Mouse (Mus musculus) hindbrain, embryonic 11.5 days (tissue): ENCODE measurements at regions not wholly inside any gene's neighbourhood (a gene's known extent, or its start where the extent isn't known, plus 50 kb on each side); places are given as distances from the start of the nearest gene placed in this dataset.
"Not testable (repeated sequence)": the region's sequence is repeated elsewhere in the genome, so short reads cannot be mapped to it uniquely, and the experiment has no call there.

Experiments
- ATAC-seq: fragments of 200-750 bp; cut with Nextera tagmentation; 2 replicates; pipeline ENCODE4 v1.8.0; 2017; ENCODE audit warnings: mild to moderate bottlenecking, moderate TSS enrichment, moderate library complexity; ENCODE audit not compliant: low FRiP score
- DNase-seq: peaks from one replicate; pipeline ENCODE4 v3.0.0-alpha.2; 2015; ENCODE audit warnings: low spot score
- H3K27ac ChIP-seq: fragments of 300-500 bp; sonication (generic); 2 replicates; pipeline ENCODE4 v1.5.1; 2014; ENCODE audit warnings: mild to moderate bottlenecking, low read depth, low read length
- H3K27me3 ChIP-seq: fragments of 300-500 bp; sonication (generic); 2 replicates; pipeline ENCODE4 v1.6.1; 2014; ENCODE audit warnings: mild to moderate bottlenecking, low read length, moderate library complexity, mixed read lengths; ENCODE audit not compliant: control insufficient read depth, insufficient read depth
- H3K36me3 ChIP-seq: fragments of 300-500 bp; sonication (generic); 2 replicates; pipeline ENCODE4 v1.6.1; 2014; ENCODE audit warnings: mild to moderate bottlenecking, low read length, moderate library complexity, mixed read lengths; ENCODE audit not compliant: control insufficient read depth, insufficient read depth
- H3K4me1 ChIP-seq: fragments of 300-500 bp; sonication (generic); replicated peaks from 2 replicates; pipeline ENCODE4 v1.6.1; 2014; ENCODE audit warnings: low read length, mixed read lengths; ENCODE audit not compliant: control insufficient read depth, insufficient read depth
- H3K4me2 ChIP-seq: fragments of 300-500 bp; sonication (generic); replicated peaks from 2 replicates; pipeline ENCODE4 v1.6.1; 2014; ENCODE audit warnings: mild to moderate bottlenecking, low read depth, low read length
- H3K4me3 ChIP-seq: fragments of 300-500 bp; sonication (generic); 2 replicates; pipeline ENCODE4 v1.5.1; 2014; ENCODE audit warnings: low read depth, low read length
- H3K9ac ChIP-seq: fragments of 300-500 bp; sonication (generic); 2 replicates; pipeline ENCODE4 v1.6.1; 2014; ENCODE audit warnings: low read depth, low read length
- H3K9me3 ChIP-seq: fragments of 300-500 bp; sonication (generic); 2 replicates; pipeline ENCODE4 v1.6.1; 2016; ENCODE audit warnings: low read length; ENCODE audit not compliant: control insufficient read depth
- WGBS: fragments of 180-500 bp; shearing (Covaris S2); extraction: QIAGEN DNeasy Blood & Tissue Kit; methylation state at CpG from one replicate; pipeline ENCODE4 v1.1.7; 2014; 5-methylcytosine and 5-hydroxymethylcytosine counted together

DNA sequence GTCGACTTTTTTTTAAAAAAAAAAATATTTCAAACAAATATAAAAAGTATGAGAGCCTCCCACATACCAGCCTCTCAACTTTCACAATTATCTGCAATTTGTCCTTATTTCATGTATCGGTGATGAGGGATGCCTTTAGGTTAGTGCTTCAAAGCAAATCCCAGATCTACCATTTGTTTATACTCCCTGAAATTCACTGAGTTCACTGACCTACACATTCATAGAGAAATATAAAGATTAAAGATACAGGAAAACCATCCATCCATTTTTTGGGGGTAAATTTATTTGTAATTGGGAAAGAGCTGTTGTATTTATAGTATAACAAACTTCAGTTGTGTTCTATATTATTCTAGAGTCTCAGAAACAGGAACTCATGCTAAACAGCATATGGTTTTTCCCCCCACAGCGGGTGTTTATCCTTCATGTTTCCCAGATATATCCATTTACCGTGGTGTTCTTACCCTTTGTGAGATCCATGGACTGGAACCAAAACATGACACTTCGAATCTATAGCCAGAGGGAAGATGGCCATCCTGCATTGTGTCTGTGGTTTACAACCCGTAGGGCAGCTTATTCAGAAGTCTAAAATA lies 120.1 kb upstream of the Cpsf6 start:
- Histone ChIP-seq H3K4me1 (no peaks in the 10 kb centered on the region), H3K9me3 (no peaks in the 10 kb centered on the region), H3K27me3 (no peaks in the 10 kb centered on the region), H3K9ac (no peak overlapping the region), H3K4me2 (no peak overlapping the region), H3K36me3 (no peaks in the 10 kb centered on the region), H3K4me3 (no peak overlapping the region), H3K27ac (no peak overlapping the region)
- DNase-seq (no peak), ATAC-seq (no peak)
- WGBS: 74% methylated on average over 6 of the region's 6 CpGs

GRCm38 (mm10) chr10:117499177-117499863 lies 119.5 kb upstream of the Cpsf6 start:
- WGBS: 96% methylated on average over 8 of the region's 8 CpGs
- DNase-seq: no peak
- no peak for ATAC-seq

GRCm38 (mm10) chr10:117498497-117498896 lies 118.7 kb upstream of the Cpsf6 start:
- DNase-seq (no peak), ATAC-seq (no peak)
- Histone ChIP-seq H3K4me2 (no peak overlapping the region), H3K9ac (no peak overlapping the region), H3K27me3 (no peaks in the 10 kb centered on the region), H3K9me3 (no peaks in the 10 kb centered on the region), H3K4me3 (no peak overlapping the region), H3K27ac (no peak overlapping the region), H3K4me1 (no peaks in the 10 kb centered on the region), H3K36me3 (no peaks in the 10 kb centered on the region)
- 68% methylated on average over 6 of the region's 6 CpGs for WGBS

More at GRCm38 (mm10) chr10:117499177-117499863, 119.5 kb upstream of the Cpsf6 start:
- Histone ChIP-seq H3K36me3 (no peaks in the 10 kb centered on the region), H3K4me1 (no peaks in the 10 kb centered on the region), H3K4me2 (no peak overlapping the region), H3K4me3 (no peak overlapping the region), H3K9me3 (no peaks in the 10 kb centered on the region), H3K27ac (no peak overlapping the region), H3K9ac (no peak overlapping the region), H3K27me3 (no peaks in the 10 kb centered on the region)

DNA sequence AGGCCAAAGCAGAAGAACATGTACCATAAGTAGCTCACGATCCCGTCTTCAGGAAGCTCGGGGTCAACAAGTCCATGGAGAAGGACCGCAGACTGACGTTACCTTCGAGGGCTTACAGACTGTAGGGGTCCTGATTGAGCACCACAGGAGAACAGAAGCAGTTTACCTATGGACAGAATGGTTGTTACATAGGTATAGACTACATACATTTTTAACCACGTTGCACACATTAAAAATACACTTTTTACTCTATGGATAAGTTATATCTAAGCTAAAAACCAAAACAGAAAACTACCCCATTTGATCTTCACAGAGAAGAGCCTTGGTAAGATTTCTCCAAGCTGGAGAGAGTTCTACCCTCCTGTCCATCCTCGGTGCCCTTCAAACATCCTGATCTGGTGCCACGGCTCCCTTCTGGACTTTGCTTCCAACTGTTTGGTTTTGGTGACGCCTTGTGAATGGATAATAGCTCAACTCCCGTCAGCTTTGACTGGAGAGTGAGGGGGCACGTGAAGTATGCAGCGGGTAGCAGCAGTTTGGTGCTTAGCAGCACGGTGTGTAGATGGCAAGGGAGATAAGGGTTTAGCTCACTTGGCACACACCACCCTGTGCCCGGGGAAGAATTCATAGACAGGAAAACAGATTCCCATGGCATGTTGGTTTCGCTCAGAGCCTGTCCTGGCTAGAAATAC lies 117.9 kb upstream of the Cpsf6 start:
- H3K36me3 ChIP-seq: no peaks in the 10 kb centered on the region
- WGBS: 88% methylated on average over 16 of the region's 16 CpGs
- no peaks in the 10 kb centered on the region for H3K27me3 ChIP-seq
- H3K9ac ChIP-seq: no peak overlapping the region
- no peaks in the 10 kb centered on the region for H3K4me1 ChIP-seq
- H3K4me2 ChIP-seq: no peak overlapping the region
- no peak overlapping the region for H3K27ac ChIP-seq
- DNase-seq (no peak), ATAC-seq (no peak)
- H3K9me3 ChIP-seq: no peaks in the 10 kb centered on the region
- no peak overlapping the region for H3K4me3 ChIP-seq

- H3K27ac ChIP-seq, H3K4me1 ChIP-seq, H3K27me3 ChIP-seq, H3K9ac ChIP-seq, H3K4me3 ChIP-seq, H3K9me3 ChIP-seq, ATAC-seq, H3K36me3 ChIP-seq, H3K4me2 ChIP-seq, DNase-seq: not testable (repeated sequence)
- WGBS: 92% methylated on average over 1 of the region's 1 CpGs
Observed at GRCm38 (mm10) chr10:117497082-117497481, 117.3 kb upstream of the Cpsf6 start.

- ATAC-seq: no peak
- no peak for DNase-seq
- H3K27ac ChIP-seq: no peak overlapping the region
- H3K27me3 ChIP-seq: no peaks in the 10 kb centered on the region
- H3K4me3 ChIP-seq: no peak overlapping the region
- WGBS: 71% methylated on average over 21 of the region's 21 CpGs
- no peaks in the 10 kb centered on the region for H3K4me1 ChIP-seq
- H3K9me3 ChIP-seq: no peaks in the 10 kb centered on the region
- no peak overlapping the region for H3K9ac ChIP-seq
- no peak overlapping the region for H3K4me2 ChIP-seq
- no peaks in the 10 kb centered on the region for H3K36me3 ChIP-seq
Observed at GRCm38 (mm10) chr10:117496064-117497011, 116.5 kb upstream of the Cpsf6 start.

GRCm38 (mm10) chr10:117494171-117494701 lies 114.4 kb upstream of the Cpsf6 start:
- DNase-seq (peak; percentile 37), ATAC-seq (no peak)
- H3K9ac ChIP-seq: peak overlapping the region; percentile 1; the same call in 1 of the 2 replicates
- WGBS: 46% methylated on average over 18 of the region's 18 CpGs
- H3K36me3 ChIP-seq: no peaks in the 10 kb centered on the region
- H3K27me3 ChIP-seq: no peaks in the 10 kb centered on the region
- H3K27ac ChIP-seq: no peak overlapping the region
- no peaks in the 10 kb centered on the region for H3K4me1 ChIP-seq
- H3K4me3 ChIP-seq: peak overlapping the region; percentile 11; the same call in 1 of the 2 replicates
- no peaks in the 10 kb centered on the region for H3K9me3 ChIP-seq
- H3K4me2 ChIP-seq: peak overlapping the region; percentile 30

GRCm38 (mm10) chr10:117493824-117494121 lies 114.0 kb upstream of the Cpsf6 start:
- Histone ChIP-seq H3K9ac (no peak overlapping the region), H3K4me3 (no peak overlapping the region), H3K9me3 (no peaks in the 10 kb centered on the region), H3K36me3 (no peaks in the 10 kb centered on the region), H3K27me3 (no peaks in the 10 kb centered on the region), H3K4me1 (no peaks in the 10 kb centered on the region), H3K27ac (no peak overlapping the region), H3K4me2 (no peak overlapping the region)
- ATAC-seq (no peak), DNase-seq (no peak)
- WGBS: 69% methylated on average over 1 of the region's 5 CpGs
